Mouse (Mus musculus) liver, embryonic 11.5 days (tissue): Measurements from ENCODE around the gene Auts2. TPM values are rescaled to one million over a fixed set of nuclear protein-coding genes. Genes with fewer than 3 reads are reported as not detected.

Experiments used
- ATAC-seq: fragments of 200-750 bp; cut with Nextera tagmentation; replicated peaks from 2 replicates; pipeline ENCODE4 v1.8.0; 2017; ENCODE audit warnings: moderate number of reproducible peaks, mild to moderate bottlenecking, moderate TSS enrichment, moderate library complexity; ENCODE audit not compliant: low FRiP score
- DNase-seq: peaks from one replicate; pipeline ENCODE4 v3.0.0-alpha.2; 2017; ENCODE audit warnings: low spot score
- H3K27ac ChIP-seq: fragments of 300-500 bp; sonication (generic); 2 replicates; pipeline ENCODE4 v1.5.1; 2014; ENCODE audit warnings: mild to moderate bottlenecking, low read depth, low read length, control low read depth
- H3K27me3 ChIP-seq: fragments of 300-500 bp; sonication (generic); replicated peaks from 2 replicates; pipeline ENCODE4 v1.6.1; 2014; ENCODE audit warnings: low read length, mixed read lengths; ENCODE audit not compliant: control insufficient read depth, insufficient read depth
- H3K36me3 ChIP-seq: fragments of 300-500 bp; sonication (generic); 2 replicates; pipeline ENCODE4 v1.6.1; 2014; ENCODE audit warnings: mild to moderate bottlenecking, low read length, moderate library complexity, mixed read lengths; ENCODE audit not compliant: control insufficient read depth, insufficient read depth
- H3K4me1 ChIP-seq: fragments of 300-500 bp; sonication (generic); replicated peaks from 2 replicates; pipeline ENCODE4 v1.6.1; 2014; ENCODE audit warnings: low read length, mixed read lengths; ENCODE audit not compliant: control insufficient read depth, insufficient read depth
- H3K4me2 ChIP-seq: fragments of 300-500 bp; sonication (generic); 2 replicates; pipeline ENCODE4 v1.6.1; 2014; ENCODE audit warnings: mild to moderate bottlenecking, control low read depth, moderate library complexity
- H3K4me3 ChIP-seq: fragments of 300-500 bp; sonication (generic); 2 replicates; pipeline ENCODE4 v1.5.1; 2014; ENCODE audit warnings: low read depth, low read length, control low read depth
- H3K9ac ChIP-seq: fragments of 300-500 bp; sonication (generic); 2 replicates; pipeline ENCODE4 v1.6.1; 2014; ENCODE audit warnings: low read depth, low read length, control low read depth
- H3K9me3 ChIP-seq: fragments of 300-500 bp; sonication (generic); 2 replicates; pipeline ENCODE4 v1.6.1; 2016; ENCODE audit warnings: low read length, inconsistent platforms, mixed read lengths; ENCODE audit not compliant: control insufficient read depth
- WGBS: fragments of 180-500 bp; shearing (Covaris S2); extraction: QIAGEN DNeasy Blood & Tissue Kit; methylation state at CpG from one replicate; pipeline ENCODE4 v1.1.7; 2014; 5-methylcytosine and 5-hydroxymethylcytosine counted together
- polyA plus RNA-seq: library from polyadenylated mRNA; unstranded; fragments of >200 nt; fragmentation: Nextera tagmentation; extraction: Ambion mirVana; gene quantifications from 2 replicates; pipeline ENCODE4 v1.2.1, GENCODE M21; 2014

Gene Auts2
- polyA plus RNA-seq, 1 experiment from 2014 or later = 13.8 TPM

- H3K27ac ChIP-seq = no peak overlapping the region
- H3K36me3 ChIP-seq = peaks cover 10% of the 10 kb centered on the region
- no peak overlapping the region for H3K4me3 ChIP-seq
- H3K9me3 ChIP-seq = no peaks in the 10 kb centered on the region
- H3K27me3 ChIP-seq = no peaks in the 10 kb centered on the region
- 85% methylated on average over 7 of the region's 7 CpGs for WGBS
- H3K4me1 ChIP-seq = no peaks in the 10 kb centered on the region
- DNase-seq (no peak), ATAC-seq (no peak)
- H3K4me2 ChIP-seq = no peak overlapping the region
- H3K9ac ChIP-seq = no peak overlapping the region
Observed at GRCm38 (mm10) chr5:131457999-131458398, 1085.1 kb downstream of the Auts2 start.

- H3K27me3 ChIP-seq = no peaks in the 10 kb centered on the region
- no peaks in the 10 kb centered on the region for H3K4me1 ChIP-seq
- no peak overlapping the region for H3K4me2 ChIP-seq
- H3K27ac ChIP-seq = no peak overlapping the region
- WGBS = 89% methylated on average over 7 of the region's 7 CpGs
- H3K9ac ChIP-seq = no peak overlapping the region
- H3K36me3 ChIP-seq = peaks cover 23% of the 10 kb centered on the region
- ATAC-seq (no peak), DNase-seq (no peak)
- H3K9me3 ChIP-seq = no peaks in the 10 kb centered on the region
- no peak overlapping the region for H3K4me3 ChIP-seq
Observed at GRCm38 (mm10) chr5:131449181-131449868, 1093.8 kb downstream of the Auts2 start.

- 81% methylated on average over 10 of the region's 10 CpGs for WGBS
- no peak overlapping the region for H3K9ac ChIP-seq
- H3K9me3 ChIP-seq = no peaks in the 10 kb centered on the region
- H3K36me3 ChIP-seq = peaks cover 10% of the 10 kb centered on the region
- no peak overlapping the region for H3K4me2 ChIP-seq
- no peaks in the 10 kb centered on the region for H3K27me3 ChIP-seq
- no peak overlapping the region for H3K27ac ChIP-seq
- H3K4me1 ChIP-seq = no peaks in the 10 kb centered on the region
- DNase-seq (no peak), ATAC-seq (no peak)
- no peak overlapping the region for H3K4me3 ChIP-seq
Observed at GRCm38 (mm10) chr5:131435239-131435876, 1107.8 kb downstream of the Auts2 start.

- Histone ChIP-seq H3K4me1 (no peaks in the 10 kb centered on the region), H3K4me2 (no peak overlapping the region), H3K4me3 (no peak overlapping the region), H3K36me3 (no peaks in the 10 kb centered on the region), H3K27ac (no peak overlapping the region), H3K9ac (no peak overlapping the region), H3K9me3 (no peaks in the 10 kb centered on the region), H3K27me3 (no peaks in the 10 kb centered on the region)
- WGBS = 81% methylated on average over 4 of the region's 4 CpGs
- ATAC-seq (no peak), DNase-seq (no peak)
Observed at GRCm38 (mm10) chr5:131433291-131433690, 1109.9 kb downstream of the Auts2 start.

- Histone ChIP-seq H3K27ac (no peak overlapping the region), H3K9ac (no peak overlapping the region), H3K9me3 (no peaks in the 10 kb centered on the region), H3K36me3 (no peaks in the 10 kb centered on the region), H3K4me3 (no peak overlapping the region), H3K4me1 (no peaks in the 10 kb centered on the region), H3K27me3 (no peaks in the 10 kb centered on the region), H3K4me2 (no peak overlapping the region)
- 69% methylated on average over 7 of the region's 7 CpGs for WGBS
- DNase-seq (no peak), ATAC-seq (no peak)
Observed at GRCm38 (mm10) chr5:131431896-131432295, 1111.2 kb downstream of the Auts2 start.

GRCm38 (mm10) chr5:131430109-131430508 lies 1113.0 kb downstream of the Auts2 start:
- 22% methylated on average over 8 of the region's 8 CpGs for WGBS
- no peak overlapping the region for H3K4me3 ChIP-seq
- no peak overlapping the region for H3K27ac ChIP-seq
- H3K9me3 ChIP-seq = no peaks in the 10 kb centered on the region
- no peak overlapping the region for H3K4me2 ChIP-seq
- no peaks in the 10 kb centered on the region for H3K4me1 ChIP-seq
- ATAC-seq = no peak; the same call in 1 of the 2 replicates
- no peak for DNase-seq
- H3K27me3 ChIP-seq = no peaks in the 10 kb centered on the region
- H3K36me3 ChIP-seq = no peaks in the 10 kb centered on the region
- no peak overlapping the region for H3K9ac ChIP-seq

- H3K27me3 ChIP-seq = no peaks in the 10 kb centered on the region
- H3K27ac ChIP-seq = no peak overlapping the region
- no peaks in the 10 kb centered on the region for H3K4me1 ChIP-seq
- DNase-seq = no peak
- no peak; the same call in 1 of the 2 replicates for ATAC-seq
- no peak overlapping the region for H3K4me3 ChIP-seq
- H3K36me3 ChIP-seq = no peaks in the 10 kb centered on the region
- no peak overlapping the region for H3K9ac ChIP-seq
- WGBS = 53% methylated on average over 6 of the region's 6 CpGs
- no peaks in the 10 kb centered on the region for H3K9me3 ChIP-seq
- no peak overlapping the region for H3K4me2 ChIP-seq
Observed at GRCm38 (mm10) chr5:131429563-131429962, 1113.6 kb downstream of the Auts2 start.

- H3K27ac ChIP-seq = no peak overlapping the region
- no peaks in the 10 kb centered on the region for H3K4me1 ChIP-seq
- H3K9me3 ChIP-seq = no peaks in the 10 kb centered on the region
- no peak overlapping the region for H3K4me3 ChIP-seq
- no peak overlapping the region for H3K9ac ChIP-seq
- H3K36me3 ChIP-seq = no peaks in the 10 kb centered on the region
- DNase-seq (peak; percentile 49), ATAC-seq (no peak)
- no peak overlapping the region for H3K4me2 ChIP-seq
- WGBS = 34% methylated on average over 11 of the region's 11 CpGs
- no peaks in the 10 kb centered on the region for H3K27me3 ChIP-seq
Observed at GRCm38 (mm10) chr5:131427734-131428413, 1115.3 kb downstream of the Auts2 start.
